Mouse (Mus musculus) left cerebral cortex, adult 9 months (tissue): ENCODE results near the gene Anks3.
A peak's percentile ranks its signal among the peaks of the same experiment; 100 is the strongest.

Source experiments
- DNase-seq, 2 experiments: peaks; one replicate each; pipeline ENCODE4 v3.0.0; 2022; ENCODE audit warnings: low spot score in 2 of 2

Gene Anks3

GRCm38 (mm10) chr16:4928474-4928873 lies 35.5 kb downstream of the Anks3 start:
- DNase-seq, result no peak

- DNase-seq, result no peak
Observed at GRCm38 (mm10) chr16:4927967-4928366, 36.0 kb downstream of the Anks3 start.

GRCm38 (mm10) chr16:4923996-4924395 lies 40.0 kb downstream of the Anks3 start:
- DNase-seq, result no peak

- no peak for DNase-seq
Observed at GRCm38 (mm10) chr16:4922481-4922880, 41.5 kb downstream of the Anks3 start.

- DNase-seq, result no peak
Observed at GRCm38 (mm10) chr16:4920556-4920955, 43.4 kb downstream of the Anks3 start.

DNA sequence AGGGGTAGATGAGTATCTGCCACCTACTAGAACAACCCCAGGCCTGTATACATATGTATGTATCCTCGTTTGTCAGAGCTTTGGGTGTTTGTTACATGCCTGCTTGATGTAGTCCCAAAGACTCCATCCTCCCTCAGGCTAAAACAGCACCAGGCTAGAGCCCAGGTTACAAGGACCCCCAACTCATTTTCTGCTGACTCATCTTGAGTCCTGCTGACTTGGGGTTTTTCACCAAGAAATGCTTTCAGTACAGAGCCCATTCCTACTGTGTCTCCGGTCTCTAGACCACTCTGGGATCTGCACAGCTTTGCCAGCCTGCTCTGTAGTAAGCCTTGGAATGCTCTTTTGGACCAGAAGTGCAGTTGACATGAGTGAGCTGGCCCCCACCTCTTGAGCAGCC lies 47.4 kb downstream of the Anks3 start:
- DNase-seq, result no peak

DNA sequence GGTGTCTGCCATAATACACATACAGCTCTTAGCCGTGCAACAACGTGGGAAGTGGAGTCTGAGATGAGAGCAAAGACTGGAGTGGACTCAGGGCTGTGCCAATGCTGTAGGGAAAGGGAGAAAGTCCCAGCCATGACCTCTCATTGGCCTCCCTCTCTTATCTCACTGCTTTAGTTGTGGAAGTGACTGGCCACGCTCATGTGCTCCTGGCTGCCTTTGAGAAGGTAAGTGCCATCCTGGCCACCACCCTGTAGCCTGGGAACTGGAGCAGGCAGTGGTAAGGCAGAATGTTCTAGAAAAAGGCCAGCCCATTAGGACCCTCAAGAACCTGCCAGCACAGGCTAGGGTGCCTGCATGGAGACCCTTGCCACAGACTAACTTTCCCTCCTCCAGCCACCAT lies 48.1 kb downstream of the Anks3 start:
- no peak for DNase-seq

DNA sequence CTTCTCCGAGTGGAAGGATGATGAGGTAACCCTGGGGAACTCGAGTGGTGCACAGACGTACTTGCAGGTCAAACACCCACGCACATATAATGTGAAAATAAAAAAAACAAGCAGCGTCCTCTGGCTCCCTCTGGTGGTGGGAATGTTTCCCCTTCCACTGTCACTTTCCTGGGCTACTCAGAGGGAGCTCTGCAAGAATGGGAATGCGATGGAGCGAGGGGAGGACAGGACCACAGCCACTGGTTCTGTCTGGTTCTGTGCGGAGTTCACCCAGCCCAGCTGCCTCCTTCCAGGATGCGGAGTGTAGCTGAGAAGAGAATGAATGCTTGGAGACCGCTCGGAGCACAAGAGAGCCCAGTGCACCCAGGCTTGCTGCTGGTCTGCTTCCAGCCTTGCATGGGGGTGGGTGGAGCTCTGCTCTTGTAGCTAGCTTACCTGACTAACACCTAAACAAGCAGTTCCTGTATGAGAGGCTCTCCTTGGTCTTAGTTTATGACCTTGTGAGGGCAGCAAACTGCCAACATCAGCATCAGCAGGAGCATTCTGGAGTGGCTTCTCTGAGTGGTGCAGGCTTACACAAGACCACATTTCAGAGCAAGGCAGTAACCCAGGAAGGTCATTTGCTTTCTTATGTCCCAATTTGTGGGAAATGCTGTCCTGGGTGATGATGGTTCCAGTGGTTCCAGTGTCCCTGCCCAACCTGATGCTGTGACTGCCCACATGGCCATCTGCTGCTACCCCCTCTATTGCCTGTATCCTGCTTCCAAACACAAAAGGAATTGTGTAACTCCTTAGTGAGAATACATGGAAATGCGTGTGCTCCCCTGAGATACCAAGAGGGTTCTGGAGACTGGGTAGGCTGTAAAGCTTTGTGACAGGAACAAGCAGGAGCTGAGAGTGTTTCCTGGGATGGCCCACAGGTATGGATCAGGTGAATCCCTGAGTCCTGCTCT lies 49.9 kb downstream of the Anks3 start:
- DNase-seq, result peak; percentile 78 to 94

DNA sequence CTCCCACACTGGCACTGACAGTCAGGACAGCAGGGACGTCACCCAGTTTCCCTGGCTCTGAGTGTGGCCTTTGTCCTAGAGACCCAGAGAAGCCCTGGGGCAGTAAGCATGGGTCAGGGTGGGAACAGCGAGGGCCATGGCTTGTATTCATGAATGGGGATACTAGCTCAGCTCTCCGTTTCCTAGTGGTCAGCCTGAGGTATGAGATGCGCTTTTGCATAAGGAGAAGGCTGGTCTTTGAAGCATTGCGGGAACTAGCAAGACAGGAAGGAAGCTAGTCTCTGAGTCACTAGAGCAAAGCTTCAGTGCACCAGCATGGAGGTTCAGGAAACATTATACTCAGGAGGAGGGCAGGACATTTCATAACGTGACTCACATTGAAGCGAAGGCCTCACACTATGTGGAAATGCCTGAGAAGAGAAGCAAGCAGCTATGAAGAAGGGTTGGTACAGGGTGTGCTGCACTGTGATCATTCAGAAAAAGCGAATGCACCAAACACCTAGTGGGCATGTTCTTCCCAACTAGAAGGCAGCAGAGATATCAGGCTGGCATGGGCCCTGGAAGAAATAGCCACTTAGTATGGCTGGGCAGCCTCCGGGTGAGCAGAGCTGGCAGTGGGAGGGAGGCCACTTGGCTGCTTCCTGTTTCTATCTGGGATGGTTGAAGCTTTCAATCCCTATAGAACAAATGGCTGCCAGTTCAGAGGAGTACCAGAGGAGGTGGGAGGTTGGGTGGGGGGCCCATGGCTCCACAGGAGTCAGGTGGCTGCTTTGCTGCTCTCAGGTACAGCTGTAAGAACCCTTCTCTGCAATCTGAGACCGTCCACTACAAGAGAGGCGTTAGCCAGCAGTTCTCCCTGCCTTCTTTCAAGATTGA lies 50.9 kb downstream of the Anks3 start:
- no peak for DNase-seq

DNA sequence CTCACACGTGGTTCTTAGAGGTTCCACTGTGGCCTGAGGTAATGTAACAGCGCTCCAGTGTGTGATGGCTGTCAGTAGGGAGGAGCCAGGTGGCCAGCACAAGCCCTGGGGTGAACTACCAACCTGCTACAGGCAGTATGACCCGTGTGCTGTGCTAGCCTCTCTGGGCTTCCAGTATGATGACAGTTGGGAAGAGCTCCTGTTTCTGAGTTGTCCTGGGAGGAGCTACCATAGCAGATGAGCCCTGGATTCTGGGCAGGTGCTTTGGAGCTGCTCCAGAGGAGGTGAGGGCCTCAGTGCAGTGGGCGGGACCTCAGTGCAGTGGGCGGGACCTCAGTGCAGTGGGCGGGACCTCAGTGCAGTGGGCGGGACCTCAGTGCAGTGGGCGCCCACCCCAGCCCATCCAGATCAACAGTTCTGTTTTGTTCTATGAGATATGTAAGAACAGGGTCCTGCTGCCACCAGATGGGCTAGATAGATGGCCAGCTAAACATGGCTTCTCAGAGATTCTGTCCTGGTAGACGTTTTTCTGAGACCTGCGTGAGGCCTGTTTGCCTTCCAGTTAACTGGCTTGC lies 51.8 kb downstream of the Anks3 start:
- no peak for DNase-seq

GRCm38 (mm10) chr16:4910758-4911157 lies 53.2 kb downstream of the Anks3 start:
- DNase-seq, result no peak

GRCm38 (mm10) chr16:4909745-4910144 lies 54.3 kb downstream of the Anks3 start:
- no peak for DNase-seq

- no peak for DNase-seq
Observed at GRCm38 (mm10) chr16:4907972-4908371, 56.0 kb downstream of the Anks3 start.

GRCm38 (mm10) chr16:4907386-4907785 lies 56.6 kb downstream of the Anks3 start:
- no peak for DNase-seq

- DNase-seq, result no peak
Observed at GRCm38 (mm10) chr16:4906559-4906958, 57.4 kb downstream of the Anks3 start.

GRCm38 (mm10) chr16:4905591-4905990 lies 58.4 kb downstream of the Anks3 start:
- no peak for DNase-seq

DNA sequence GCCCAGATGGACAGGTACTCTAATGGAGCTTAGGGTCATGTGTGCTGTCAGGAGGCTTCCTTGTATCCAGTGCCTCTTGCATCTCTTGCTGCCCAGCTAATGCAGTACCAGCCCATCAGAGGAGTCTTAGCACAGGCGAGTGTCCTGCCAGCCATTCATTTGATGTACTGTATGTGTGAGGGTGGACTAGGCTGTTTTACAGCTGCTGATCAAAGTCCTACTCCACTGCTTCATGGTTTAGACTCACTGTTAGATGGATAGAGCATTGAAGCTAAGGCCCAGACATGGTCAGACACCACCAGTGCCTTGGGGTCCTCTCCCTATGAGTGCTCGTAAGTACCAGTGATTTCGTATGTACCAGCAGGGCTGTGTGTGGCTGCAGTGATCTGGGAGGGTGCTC lies 59.1 kb downstream of the Anks3 start:
- DNase-seq, result no peak

DNA sequence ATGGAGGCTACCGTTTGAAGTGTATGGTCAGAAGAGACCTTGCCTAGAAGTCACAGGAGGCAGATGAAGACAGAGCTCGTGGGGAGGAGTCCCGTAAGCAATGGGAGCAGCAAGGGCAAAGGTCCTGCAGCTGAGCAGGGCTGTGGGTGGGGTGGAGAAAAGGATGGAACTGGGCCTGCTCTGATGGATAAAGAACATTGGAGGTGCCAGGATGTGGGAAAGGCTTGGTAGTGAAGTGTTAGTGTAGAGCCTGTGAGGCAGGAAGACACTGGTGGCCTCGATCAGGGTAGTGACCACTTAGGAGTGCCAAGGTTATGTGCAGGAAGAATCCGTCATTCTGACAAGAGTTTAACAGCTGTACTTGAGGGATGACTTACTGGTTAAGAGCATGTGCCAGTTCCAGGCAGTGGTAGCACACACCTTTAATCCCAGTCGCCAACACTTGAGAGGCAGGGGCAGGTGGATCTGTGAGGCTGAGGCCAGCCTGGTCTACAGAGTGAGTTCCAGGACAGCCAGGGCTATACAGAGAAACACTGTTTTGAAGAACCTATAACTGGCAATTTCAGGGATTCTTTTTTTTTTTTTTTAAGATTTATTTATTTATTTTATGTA lies 60.4 kb downstream of the Anks3 start:
- DNase-seq, result no peak

GRCm38 (mm10) chr16:4902390-4902789 lies 61.6 kb downstream of the Anks3 start:
- DNase-seq, result no peak

GRCm38 (mm10) chr16:4901167-4901566 lies 62.8 kb downstream of the Anks3 start:
- no peak for DNase-seq

DNA sequence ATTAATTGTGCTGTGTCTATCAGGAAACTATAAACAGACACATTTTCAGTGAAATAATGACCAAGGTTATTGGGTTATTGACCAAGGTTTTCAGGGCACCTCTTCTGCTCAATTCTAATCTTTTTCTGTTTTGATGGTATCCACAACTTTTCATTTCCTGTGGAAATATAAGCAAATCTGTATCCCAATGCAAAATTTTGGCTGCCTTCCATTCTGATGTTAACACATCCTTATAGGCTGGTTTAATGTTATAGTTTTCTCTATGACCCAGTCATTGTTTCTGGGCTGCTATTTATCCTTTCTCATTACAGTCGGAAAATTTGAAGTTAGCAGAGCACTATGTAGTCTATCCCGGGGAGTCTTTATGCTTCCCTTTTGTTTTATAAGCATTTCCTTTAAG lies 64.3 kb downstream of the Anks3 start:
- DNase-seq, result no peak

DNA sequence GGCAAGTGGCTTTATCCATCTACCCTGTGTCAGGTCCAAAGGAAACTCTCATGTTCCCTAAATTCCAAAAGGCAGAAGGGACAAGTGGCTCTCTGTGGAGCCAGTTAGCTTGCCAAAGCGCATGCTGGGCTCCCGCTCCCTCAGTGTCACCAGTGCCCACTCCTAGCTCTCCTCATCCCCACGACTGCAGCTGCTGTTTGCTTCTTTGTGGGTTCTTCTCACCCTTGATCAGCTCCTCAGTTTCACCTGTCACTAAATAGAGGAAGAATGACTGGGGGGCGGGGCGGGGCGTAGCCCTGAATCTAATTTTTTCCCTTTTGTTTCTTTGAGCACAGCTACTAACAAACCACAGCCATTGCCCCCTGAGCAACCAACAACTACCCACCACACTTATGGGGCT lies 65.1 kb downstream of the Anks3 start:
- no peak for DNase-seq
